Mouse (Mus musculus) kidney, embryonic 16.5 days (tissue): Measurements from ENCODE around the gene Leo1. TPM values are rescaled to one million over a fixed set of nuclear protein-coding genes. Genes with fewer than 3 reads are reported as not detected.
"Not testable (repeated sequence)": the region's sequence is repeated elsewhere in the genome, so short reads cannot be mapped to it uniquely, and the experiment has no call there.

ENCODE experiments used
- ATAC-seq: fragments of 200-750 bp; cut with Nextera tagmentation; 2 replicates; pipeline ENCODE4 v1.8.0; 2017; ENCODE audit warnings: moderate TSS enrichment; ENCODE audit not compliant: low FRiP score, low TSS enrichment
- H3K27ac ChIP-seq: fragments of 300-500 bp; sonication (generic); 2 replicates; pipeline ENCODE4 v1.5.1; 2014; ENCODE audit warnings: low read length
- H3K27me3 ChIP-seq: fragments of 300-500 bp; sonication (generic); 2 replicates; pipeline ENCODE4 v1.6.1; 2014; ENCODE audit warnings: low read length, control low read depth, mixed read lengths; ENCODE audit not compliant: insufficient read depth
- H3K36me3 ChIP-seq: fragments of 300-500 bp; sonication (generic); 2 replicates; pipeline ENCODE4 v1.6.1; 2014; ENCODE audit warnings: low read length, control low read depth, mixed read lengths; ENCODE audit not compliant: insufficient read depth
- H3K4me1 ChIP-seq: fragments of 300-500 bp; sonication (generic); 2 replicates; pipeline ENCODE4 v1.6.1; 2014; ENCODE audit warnings: low read length, control low read depth, mixed read lengths; ENCODE audit not compliant: insufficient read depth
- H3K4me2 ChIP-seq: fragments of 300-500 bp; sonication (generic); replicated peaks from 2 replicates; pipeline ENCODE4 v1.6.1; 2014; ENCODE audit warnings: low read depth, low read length
- H3K4me3 ChIP-seq: fragments of 300-500 bp; sonication (generic); 2 replicates; pipeline ENCODE4 v1.5.1; 2014; ENCODE audit warnings: mild to moderate bottlenecking, low read length
- H3K9ac ChIP-seq: fragments of 300-500 bp; sonication (generic); replicated peaks from 2 replicates; pipeline ENCODE4 v1.6.1; 2014; ENCODE audit warnings: low read length
- H3K9me3 ChIP-seq: fragments of 300-500 bp; sonication (generic); 2 replicates; pipeline ENCODE4 v1.6.1; 2016; ENCODE audit warnings: low read length, control low read depth
- WGBS: fragments of 180-500 bp; shearing (Covaris S2); extraction: QIAGEN DNeasy Blood & Tissue Kit; methylation state at CpG from one replicate; pipeline ENCODE4 v1.1.7; 2014; 5-methylcytosine and 5-hydroxymethylcytosine counted together
- polyA plus RNA-seq: library from polyadenylated mRNA; unstranded; fragments of >200 nt; fragmentation: Nextera tagmentation; extraction: Ambion mirVana; gene quantifications from 2 replicates; pipeline ENCODE4 v1.2.1, GENCODE M21; 2015

Leo1 gene
- polyA plus RNA-seq, 1 experiment from 2014 or later, result 40.1 TPM

DNA sequence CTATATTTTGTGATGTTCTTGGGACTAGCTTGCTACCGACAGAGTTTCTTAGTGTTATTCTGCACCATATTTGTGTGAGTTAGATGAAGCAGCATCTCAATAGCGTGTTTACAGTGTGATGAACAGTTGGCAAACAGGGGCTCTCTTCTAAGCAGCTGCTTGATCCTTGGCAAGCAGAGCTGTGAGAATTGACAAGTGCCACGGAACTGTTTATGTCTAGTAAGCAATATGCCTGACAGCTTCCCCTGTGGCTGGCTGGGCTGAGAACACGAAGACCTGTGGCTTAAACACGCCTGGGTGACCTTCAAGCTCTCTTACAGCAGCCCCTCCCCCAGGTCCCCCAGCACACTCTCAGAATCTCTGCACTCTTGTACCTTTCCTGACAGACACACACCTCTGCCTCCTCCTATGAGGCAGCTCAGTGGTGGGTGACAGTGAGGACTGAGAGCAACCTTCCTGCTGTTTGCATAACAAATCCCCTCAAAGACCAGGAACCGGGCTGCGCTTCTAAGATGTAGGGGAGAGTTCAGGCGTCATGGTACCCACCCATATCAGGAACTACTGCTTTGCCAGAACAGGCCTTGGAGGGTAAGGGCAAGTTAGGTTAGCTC is 21.8 kb downstream of the Leo1 start:
- H3K4me2 ChIP-seq, result no peak overlapping the region
- no peaks in the 10 kb centered on the region for H3K27me3 ChIP-seq
- no peaks in the 10 kb centered on the region for H3K4me1 ChIP-seq
- no peak overlapping the region for H3K9ac ChIP-seq
- WGBS, result 79% methylated on average over 8 of the region's 8 CpGs
- 0 out of 2 replicates have a peak, but pooled peaks cover 4% of the 10 kb centered on the region for H3K9me3 ChIP-seq
- no peak overlapping the region for H3K27ac ChIP-seq
- H3K36me3 ChIP-seq, result peaks cover 71% of the 10 kb centered on the region
- no peak for ATAC-seq
- H3K4me3 ChIP-seq, result no peak overlapping the region

DNA sequence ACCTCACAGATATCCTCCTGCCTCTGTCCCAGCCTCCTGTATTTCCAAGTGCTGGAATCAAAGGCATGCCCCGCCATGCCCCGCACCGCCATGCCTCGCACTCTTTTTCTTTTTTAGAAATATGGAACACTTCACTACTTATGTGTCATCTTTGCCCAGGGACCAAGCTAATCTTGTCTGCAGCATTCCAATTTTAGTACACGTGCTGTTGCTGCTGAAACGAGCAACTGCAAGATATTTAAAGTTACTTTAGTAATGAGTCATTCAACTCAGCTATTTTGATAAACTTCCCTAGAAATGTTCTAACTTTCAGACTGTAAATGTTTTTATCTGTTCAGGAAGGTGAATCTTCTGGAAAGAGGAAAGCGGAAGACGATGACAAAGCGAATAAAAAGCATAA is 24.5 kb downstream of the Leo1 start:
- ATAC-seq, result no peak
- Histone ChIP-seq H3K27ac (no peak overlapping the region), H3K4me2 (no peak overlapping the region), H3K27me3 (no peaks in the 10 kb centered on the region), H3K4me1 (no peaks in the 10 kb centered on the region), H3K36me3 (peaks cover 55% of the 10 kb centered on the region), H3K9ac (no peak overlapping the region), H3K4me3 (no peak overlapping the region), H3K9me3 (0 out of 2 replicates have a peak, but pooled peaks cover 4% of the 10 kb centered on the region)
- WGBS, result 91% methylated on average over 9 of the region's 9 CpGs

DNA sequence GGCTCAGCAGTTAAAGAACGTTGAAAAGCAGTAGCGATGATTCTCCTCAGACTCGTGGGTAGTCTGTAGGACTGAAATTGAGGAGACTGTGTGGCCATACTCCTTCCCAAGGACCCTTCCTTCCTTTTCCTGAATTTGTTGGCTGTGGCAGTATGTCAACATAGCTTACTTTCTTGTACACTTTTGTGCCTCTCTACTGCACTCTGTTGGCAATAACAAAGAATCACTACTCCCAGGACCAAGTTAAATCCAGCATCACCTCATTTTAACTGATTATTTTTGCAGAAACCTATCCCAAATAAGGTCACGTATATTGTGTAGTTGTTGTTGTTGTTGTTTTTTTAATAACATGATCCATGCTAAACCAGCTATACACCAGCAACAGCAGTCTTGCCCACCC is 25.3 kb downstream of the Leo1 start:
- no peak overlapping the region for H3K27ac ChIP-seq
- peaks cover 49% of the 10 kb centered on the region for H3K36me3 ChIP-seq
- H3K4me1 ChIP-seq, result no peaks in the 10 kb centered on the region
- H3K4me2 ChIP-seq, result no peak overlapping the region
- no peak overlapping the region for H3K9ac ChIP-seq
- ATAC-seq, result no peak
- 93% methylated on average over 4 of the region's 4 CpGs for WGBS
- 0 out of 2 replicates have a peak, but pooled peaks cover 4% of the 10 kb centered on the region for H3K9me3 ChIP-seq
- H3K27me3 ChIP-seq, result no peaks in the 10 kb centered on the region
- no peak overlapping the region for H3K4me3 ChIP-seq

DNA sequence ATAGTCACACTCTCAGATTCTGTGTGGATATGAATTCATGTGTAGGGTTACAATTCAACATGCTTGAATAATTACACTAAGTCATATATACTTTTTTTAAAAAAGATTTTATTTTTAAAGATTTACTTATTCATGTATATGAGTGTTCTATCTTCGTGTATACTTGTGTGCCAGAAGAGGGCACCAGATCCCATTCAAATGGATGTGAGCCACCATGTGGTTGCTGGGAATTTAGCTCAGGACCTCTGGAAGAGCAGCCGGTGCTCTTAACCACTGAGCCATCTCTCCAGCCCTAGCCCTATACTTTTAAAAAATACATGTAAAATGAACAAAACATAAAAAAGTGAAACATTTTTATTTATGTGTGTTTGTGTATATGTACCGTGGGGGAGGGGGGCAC is 26.3 kb downstream of the Leo1 start:
- Histone ChIP-seq H3K4me2 (no peak overlapping the region), H3K4me3 (no peak overlapping the region), H3K36me3 (peaks cover 44% of the 10 kb centered on the region), H3K4me1 (no peaks in the 10 kb centered on the region), H3K27me3 (no peaks in the 10 kb centered on the region), H3K27ac (no peak overlapping the region), H3K9me3 (0 out of 2 replicates have a peak, but pooled peaks cover 4% of the 10 kb centered on the region), H3K9ac (no peak overlapping the region)
- no peak for ATAC-seq
- 99% methylated on average over 3 of the region's 3 CpGs for WGBS

DNA sequence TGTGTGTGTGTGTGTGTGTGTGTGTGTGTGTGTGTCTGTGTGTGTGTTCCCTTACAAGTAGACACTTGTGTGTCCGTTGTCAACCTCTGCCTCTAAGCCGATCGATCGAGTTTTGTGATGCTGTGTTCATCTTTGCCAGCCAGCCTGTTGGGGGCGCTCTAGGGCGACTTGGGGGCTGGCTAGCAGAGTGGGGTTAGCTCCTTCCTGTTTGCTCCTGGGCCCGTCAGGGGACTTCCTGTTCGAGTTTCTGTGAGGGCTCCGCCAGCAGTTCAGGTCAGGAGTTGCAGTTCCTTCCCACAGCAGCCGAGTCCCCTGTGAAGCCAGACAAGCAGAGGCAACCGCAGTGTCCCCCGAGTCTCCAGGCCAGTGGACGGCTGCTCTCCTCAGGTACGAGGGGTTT is 27.0 kb downstream of the Leo1 start:
- no peak overlapping the region for H3K9ac ChIP-seq
- no peaks in the 10 kb centered on the region for H3K27me3 ChIP-seq
- no peaks in the 10 kb centered on the region for H3K4me1 ChIP-seq
- no peak overlapping the region for H3K4me2 ChIP-seq
- ATAC-seq, result no peak
- no peak overlapping the region for H3K4me3 ChIP-seq
- peaks cover 42% of the 10 kb centered on the region for H3K36me3 ChIP-seq
- no peak overlapping the region for H3K27ac ChIP-seq
- 83% methylated on average over 14 of the region's 14 CpGs for WGBS
- 0 out of 2 replicates have a peak, but pooled peaks cover 4% of the 10 kb centered on the region for H3K9me3 ChIP-seq

DNA sequence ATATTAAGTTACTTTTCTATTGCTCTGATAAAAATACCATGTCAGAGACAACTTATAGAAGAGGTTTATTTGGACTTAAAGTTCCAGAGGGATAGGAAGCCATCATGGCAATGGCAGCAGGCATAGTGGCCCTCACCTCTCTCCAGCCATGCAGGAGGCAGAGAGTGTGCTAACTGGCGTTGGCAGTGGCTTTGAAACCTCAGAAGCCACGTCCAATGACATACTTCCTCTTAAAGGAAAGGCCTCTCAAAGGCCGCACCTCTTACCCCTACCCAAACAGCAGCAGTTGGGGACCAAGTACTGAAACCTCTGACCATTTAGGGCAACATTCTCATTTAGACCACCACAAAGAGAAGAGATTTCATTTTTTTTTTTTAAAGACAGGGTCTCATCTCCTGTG is 35.9 kb downstream of the Leo1 start:
- Histone ChIP-seq H3K27ac (no peak overlapping the region), H3K36me3 (peaks cover 3% of the 10 kb centered on the region; the same call in 1 of the 2 replicates), H3K4me3 (no peak overlapping the region), H3K9me3 (no peaks in the 10 kb centered on the region), H3K4me1 (no peaks in the 10 kb centered on the region), H3K4me2 (no peak overlapping the region), H3K27me3 (no peaks in the 10 kb centered on the region), H3K9ac (no peak overlapping the region)
- no peak for ATAC-seq
- 65% methylated on average over 3 of the region's 3 CpGs for WGBS

DNA sequence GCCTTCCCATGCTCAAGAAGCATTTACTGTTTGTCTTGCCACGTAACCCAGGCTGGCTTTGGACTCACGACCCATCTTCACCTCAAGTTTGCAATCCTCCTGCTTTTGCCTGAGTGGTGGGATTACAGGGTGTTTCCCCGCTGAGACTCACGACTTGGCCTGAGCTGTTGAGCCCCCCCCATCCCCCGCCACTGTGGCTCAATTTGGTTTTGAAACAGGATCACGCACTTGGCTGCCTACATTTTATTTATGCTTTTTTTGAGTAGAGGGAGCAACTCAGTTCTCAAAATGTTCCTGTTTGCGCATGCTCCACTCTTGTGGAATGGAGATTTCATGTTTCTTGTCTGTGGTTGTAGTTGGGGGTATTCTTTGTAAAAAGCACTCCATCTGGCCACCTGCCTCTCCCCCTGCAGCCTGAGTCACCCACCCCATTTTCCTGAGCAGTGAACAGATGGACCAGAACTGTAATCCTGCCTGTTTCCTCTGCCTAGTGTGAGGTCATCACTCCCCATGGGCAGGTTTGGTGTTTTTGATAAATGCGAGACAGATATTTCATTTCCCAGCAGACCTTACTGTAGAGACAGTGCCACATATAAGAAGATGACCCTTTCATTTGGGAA is 37.9 kb downstream of the Leo1 start:
- no peak for ATAC-seq
- Histone ChIP-seq H3K4me2 (no peak overlapping the region), H3K9ac (no peak overlapping the region), H3K9me3 (no peaks in the 10 kb centered on the region), H3K27ac (no peak overlapping the region), H3K36me3 (no peaks in the 10 kb centered on the region), H3K4me1 (no peaks in the 10 kb centered on the region), H3K4me3 (no peak overlapping the region), H3K27me3 (no peaks in the 10 kb centered on the region)
- WGBS, result 59% methylated on average over 8 of the region's 8 CpGs

DNA sequence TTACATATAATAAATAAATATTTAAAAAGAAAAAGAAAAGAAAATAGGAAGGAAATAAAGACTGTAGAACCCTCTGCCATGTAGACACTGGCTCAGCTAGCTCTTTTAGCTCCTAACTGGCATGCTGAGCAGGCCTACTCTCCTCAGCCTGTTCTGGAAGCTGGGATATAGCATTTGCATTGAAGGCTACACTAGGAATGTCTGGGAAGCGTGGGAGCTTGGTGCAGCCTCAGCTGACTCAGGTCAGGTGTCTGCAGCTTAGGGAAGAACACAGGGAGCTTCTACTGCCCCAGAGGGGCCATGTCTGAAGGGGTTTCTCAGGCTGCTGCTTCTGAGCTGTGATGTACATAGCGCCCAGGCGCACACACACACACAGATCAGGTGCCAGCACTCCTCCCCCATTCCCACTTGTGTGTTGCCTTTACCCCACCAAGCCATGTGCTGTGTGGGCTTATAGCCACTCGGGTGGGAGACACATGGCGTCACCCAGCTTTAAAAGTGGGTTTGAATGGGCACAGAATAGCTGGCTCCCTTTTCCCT is 39.3 kb downstream of the Leo1 start:
- Histone ChIP-seq H3K4me1 (no peaks in the 10 kb centered on the region), H3K27me3 (no peaks in the 10 kb centered on the region), H3K9me3 (no peaks in the 10 kb centered on the region), H3K4me3 (no peak overlapping the region), H3K9ac (no peak overlapping the region), H3K4me2 (no peak overlapping the region), H3K36me3 (0 out of 2 replicates have a peak, but pooled peaks cover 4% of the 10 kb centered on the region), H3K27ac (no peak overlapping the region)
- 83% methylated on average over 5 of the region's 5 CpGs for WGBS
- no peak for ATAC-seq

DNA sequence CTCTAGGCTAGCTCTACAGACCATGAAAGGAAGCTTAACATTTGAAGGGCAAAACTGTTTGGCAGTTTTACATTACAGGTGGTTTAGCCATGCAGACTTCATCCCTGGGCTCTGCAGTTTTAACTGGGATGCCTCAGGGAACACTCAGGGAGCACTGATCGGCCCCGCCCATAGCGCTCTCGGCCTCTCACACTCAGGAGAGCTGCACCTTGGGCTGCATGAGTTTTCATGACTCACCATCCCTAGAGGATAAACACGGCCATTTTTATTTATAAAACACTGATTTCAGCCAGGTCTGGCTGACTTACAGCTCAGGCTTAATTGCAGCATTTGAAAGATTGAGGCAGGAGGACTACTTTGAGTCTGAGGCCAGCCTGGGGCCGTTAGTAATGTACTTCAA is 43.9 kb downstream of the Leo1 start:
- Histone ChIP-seq H3K9me3 (no peaks in the 10 kb centered on the region), H3K27ac (no peak overlapping the region), H3K36me3 (0 out of 2 replicates have a peak, but pooled peaks cover 4% of the 10 kb centered on the region), H3K9ac (no peak overlapping the region), H3K27me3 (no peaks in the 10 kb centered on the region), H3K4me1 (no peaks in the 10 kb centered on the region), H3K4me3 (no peak overlapping the region), H3K4me2 (no peak overlapping the region)
- ATAC-seq, result no peak
- WGBS, result 84% methylated on average over 6 of the region's 6 CpGs

DNA sequence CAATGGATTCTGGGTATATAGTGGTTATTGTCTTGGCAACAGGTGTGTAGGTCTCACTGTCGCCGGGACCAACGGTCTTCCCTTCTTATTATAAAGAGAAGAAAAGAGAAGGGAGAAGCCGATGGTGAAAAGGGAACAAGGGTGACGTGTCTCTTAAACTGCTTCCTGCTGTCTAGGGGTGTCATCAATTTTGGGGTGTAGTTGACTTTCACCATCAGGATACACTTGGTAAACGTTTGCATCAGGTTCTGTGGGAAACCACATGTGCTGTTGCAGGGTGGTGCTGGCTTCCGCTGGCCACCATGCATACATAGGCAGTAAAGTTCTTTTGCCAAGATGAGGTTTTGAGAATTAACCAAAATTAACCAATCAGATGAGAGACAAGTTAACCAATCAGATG is 46.9 kb downstream of the Leo1 start:
- not testable (repeated sequence) for ATAC-seq, H3K9ac ChIP-seq
- WGBS, result 96% methylated on average over 7 of the region's 7 CpGs

More for the DNA sequence above, 46.9 kb downstream of the Leo1 start:
- not testable (repeated sequence) for H3K27ac ChIP-seq, H3K27me3 ChIP-seq, H3K4me3 ChIP-seq, H3K9me3 ChIP-seq, H3K4me1 ChIP-seq, H3K4me2 ChIP-seq, H3K36me3 ChIP-seq
